Mouse (Mus musculus) myocyte (in vitro differentiated cells): ENCODE measurements around the gene Ranbp9.

Experiments
- CEBPB ChIP-seq: IDR thresholded peaks from 2 replicates; pipeline ENCODE4 v1.6.1; 2011; ENCODE audit warnings: mild to moderate bottlenecking, moderate library complexity; ENCODE audit not compliant: poor library complexity, insufficient read depth, severe bottlenecking
- MYOG ChIP-seq, 3 experiments: IDR thresholded peaks; one replicate each; pipeline ENCODE4 v1.6.1; 2011; ENCODE audit warnings: control low read depth in 2 of 3, low read depth in 2 of 3, mild to moderate bottlenecking in 2 of 3; ENCODE audit not compliant: insufficient read length in 2 of 3, control insufficient read depth in 1 of 3, insufficient read depth in 1 of 3
- POLR2A ChIP-seq: IDR thresholded peaks from one replicate; pipeline ENCODE4 v1.6.1; 2011; ENCODE audit warnings: low read depth, mild to moderate bottlenecking, control low read depth, moderate library complexity; ENCODE audit not compliant: insufficient read length
- REST ChIP-seq: IDR thresholded peaks from one replicate; pipeline ENCODE4 v1.6.1; 2011; ENCODE audit warnings: mild to moderate bottlenecking, control low read depth, moderate library complexity; ENCODE audit not compliant: insufficient read depth, insufficient read length
- SRF ChIP-seq: IDR thresholded peaks from one replicate; pipeline ENCODE4 v1.6.1; 2011; ENCODE audit warnings: low read depth; ENCODE audit not compliant: control insufficient read depth, insufficient read length
- TCF12 ChIP-seq: IDR thresholded peaks from one replicate; pipeline ENCODE4 v1.6.1; 2011; ENCODE audit warnings: mild to moderate bottlenecking, control low read depth; ENCODE audit not compliant: poor library complexity, insufficient read depth, severe bottlenecking
- USF1 ChIP-seq: IDR thresholded peaks from one replicate; pipeline ENCODE4 v1.6.1; 2011; ENCODE audit warnings: low read depth, mild to moderate bottlenecking, control low read depth, moderate library complexity

DNA sequence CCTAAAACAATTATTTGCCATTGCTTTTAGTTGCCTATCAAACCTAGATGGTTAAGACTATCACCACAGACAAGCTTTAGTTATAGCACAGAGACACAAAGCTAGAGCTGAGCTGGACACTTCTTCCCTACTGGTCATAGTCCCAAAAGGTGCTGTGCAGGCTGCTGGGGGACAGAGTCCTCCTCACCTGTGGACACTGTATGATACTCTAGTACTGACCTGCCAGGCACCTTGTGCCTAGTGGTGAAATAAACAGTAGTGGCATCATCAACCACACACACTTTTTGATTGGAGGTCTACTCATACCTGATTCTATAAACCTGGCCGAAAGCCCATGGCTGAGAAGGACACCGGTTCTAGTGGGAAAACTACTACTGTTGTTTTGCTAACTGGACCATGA is 16.5 kb downstream of the Ranbp9 start:
- TF ChIP-seq REST, result no peak
- no peak for TF ChIP-seq POLR2A
- TF ChIP-seq USF1, result no peak
- TF ChIP-seq MYOG (IDR thresholded peaks at IDR 0.05; ENCODE audit: control insufficient read depth in 1 of 3, insufficient read depth in 1 of 3, insufficient read length in 2 of 3, low read depth in 2 of 3), result no peak
- no peak for TF ChIP-seq TCF12
- TF ChIP-seq CEBPB, result no peak
- no peak for TF ChIP-seq SRF
